Mouse (Mus musculus) brain, embryonic 14.5 days (tissue): ENCODE measurements around the gene Tmpo.

ENCODE experiments used
- CTCF ChIP-seq: fragments of 200-500 bp; IDR thresholded peaks from 2 replicates; pipeline ENCODE4 v1.5.1; 2012; ENCODE audit warnings: inconsistent platforms, mild to moderate bottlenecking, moderate library complexity, borderline replicate concordance; ENCODE audit not compliant: insufficient read depth, insufficient read length; ENCODE audit errors: extremely low read depth
- POLR2A ChIP-seq: fragments of 200-500 bp; IDR thresholded peaks from 2 replicates; pipeline ENCODE4 v1.6.1; 2012; ENCODE audit warnings: mild to moderate bottlenecking, inconsistent platforms, borderline replicate concordance; ENCODE audit not compliant: poor library complexity, insufficient read depth, insufficient read length, severe bottlenecking; ENCODE audit errors: extremely low read depth

DNA sequence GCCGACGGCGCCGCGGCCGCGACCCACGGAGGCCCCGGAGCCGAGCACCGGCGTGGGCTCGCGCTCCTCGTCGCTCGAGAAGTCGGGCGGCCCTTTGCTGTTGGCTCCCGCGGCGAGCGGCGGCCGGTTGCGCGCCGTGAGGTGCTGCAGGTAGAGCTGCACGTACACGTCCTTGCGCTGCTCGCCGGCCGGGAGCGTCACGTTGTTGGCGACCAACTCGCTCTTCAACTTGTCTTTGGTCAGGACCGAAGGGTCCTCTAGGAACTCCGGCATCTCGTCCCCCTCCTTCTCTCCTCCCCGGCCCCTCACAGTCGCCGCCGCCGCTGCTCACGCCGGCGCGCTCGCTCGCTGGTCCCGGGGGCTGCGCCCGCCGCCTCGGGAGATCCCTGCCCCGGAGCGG lies 10.1 kb downstream of the Tmpo start:
- no peak for TF ChIP-seq CTCF
- TF ChIP-seq POLR2A: no peak
